Mouse (Mus musculus) lung, embryonic 16.5 days (tissue): ENCODE measurements around the gene Golga5. TPM values are rescaled to one million over a fixed set of nuclear protein-coding genes. Genes with fewer than 3 reads are reported as not detected.

Experiments
- ATAC-seq: fragments of 200-750 bp; cut with Nextera tagmentation; 2 replicates; pipeline ENCODE4 v1.8.0; 2017; ENCODE audit warnings: low read depth, mild to moderate bottlenecking, moderate library complexity
- H3K27ac ChIP-seq: fragments of 300-500 bp; sonication (generic); 2 replicates; pipeline ENCODE4 v1.5.1; 2014; ENCODE audit warnings: mild to moderate bottlenecking, control low read depth, low read length
- H3K27me3 ChIP-seq: fragments of 300-500 bp; sonication (generic); 2 replicates; pipeline ENCODE4 v1.6.1; 2014; ENCODE audit warnings: low read depth, low read length, mixed read lengths; ENCODE audit not compliant: control insufficient read depth, insufficient read depth
- H3K36me3 ChIP-seq: fragments of 300-500 bp; sonication (generic); 2 replicates; pipeline ENCODE4 v1.6.1; 2014; ENCODE audit warnings: low read length; ENCODE audit not compliant: control insufficient read depth, insufficient read depth
- H3K4me1 ChIP-seq: fragments of 300-500 bp; sonication (generic); replicated peaks from 2 replicates; pipeline ENCODE4 v1.6.1; 2014; ENCODE audit warnings: low read length, mixed read lengths; ENCODE audit not compliant: control insufficient read depth, insufficient read depth
- H3K4me2 ChIP-seq: fragments of 300-500 bp; sonication (generic); 2 replicates; pipeline ENCODE4 v1.6.1; 2014; ENCODE audit warnings: low read depth, low read length, control low read depth
- H3K4me3 ChIP-seq: fragments of 300-500 bp; sonication (generic); 2 replicates; pipeline ENCODE4 v1.5.1; 2014; ENCODE audit warnings: mild to moderate bottlenecking, low read length, control low read depth
- H3K9ac ChIP-seq: fragments of 300-500 bp; sonication (generic); 2 replicates; pipeline ENCODE4 v1.6.1; 2014; ENCODE audit warnings: low read length, control low read depth
- H3K9me3 ChIP-seq: fragments of 300-500 bp; sonication (generic); 2 replicates; pipeline ENCODE4 v1.6.1; 2016; ENCODE audit warnings: low read length; ENCODE audit not compliant: control insufficient read depth
- WGBS: fragments of 180-500 bp; shearing (Covaris S2); extraction: QIAGEN DNeasy Blood & Tissue Kit; methylation state at CpG from one replicate; pipeline ENCODE4 v1.1.7; 2014; 5-methylcytosine and 5-hydroxymethylcytosine counted together
- polyA plus RNA-seq: library from polyadenylated mRNA; unstranded; fragments of >200 nt; fragmentation: Nextera tagmentation; extraction: Ambion mirVana; gene quantifications from 2 replicates; pipeline ENCODE4 v1.2.1, GENCODE M21; 2015

The Golga5 gene
- polyA plus RNA-seq, 1 experiment from 2014 or later, result 35.5 TPM

- Histone ChIP-seq H3K4me2 (no peak overlapping the region), H3K27ac (no peak overlapping the region), H3K4me1 (no peaks in the 10 kb centered on the region), H3K9me3 (no peaks in the 10 kb centered on the region), H3K36me3 (no peaks in the 10 kb centered on the region), H3K27me3 (no peaks in the 10 kb centered on the region), H3K9ac (no peak overlapping the region), H3K4me3 (no peak overlapping the region)
- 66% methylated on average over 8 of the region's 8 CpGs for WGBS
- no peak for ATAC-seq
These were observed 71.3 kb downstream of the Golga5 start for GRCm38 (mm10) chr12:102540278-102540677.

GRCm38 (mm10) chr12:102541168-102541567 lies 72.2 kb downstream of the Golga5 start:
- ATAC-seq, result no peak
- Histone ChIP-seq H3K4me2 (no peak overlapping the region), H3K36me3 (no peaks in the 10 kb centered on the region), H3K9ac (no peak overlapping the region), H3K27me3 (no peaks in the 10 kb centered on the region), H3K4me3 (no peak overlapping the region), H3K27ac (no peak overlapping the region), H3K4me1 (no peaks in the 10 kb centered on the region), H3K9me3 (no peaks in the 10 kb centered on the region)
- 93% methylated on average over 7 of the region's 7 CpGs for WGBS

- no peaks in the 10 kb centered on the region for H3K9me3 ChIP-seq
- H3K27me3 ChIP-seq, result no peaks in the 10 kb centered on the region
- no peak overlapping the region for H3K4me2 ChIP-seq
- no peaks in the 10 kb centered on the region for H3K36me3 ChIP-seq
- WGBS, result 35% methylated on average over 6 of the region's 6 CpGs
- no peak overlapping the region for H3K9ac ChIP-seq
- ATAC-seq, result no peak
- H3K27ac ChIP-seq, result no peak overlapping the region
- no peak overlapping the region for H3K4me3 ChIP-seq
- H3K4me1 ChIP-seq, result no peaks in the 10 kb centered on the region
These were observed 76.2 kb downstream of the Golga5 start for GRCm38 (mm10) chr12:102545122-102545521.

Other genes starting within 250 kb of the Golga5 start
- gene Rin3, start 186.1 kb upstream of the Golga5 start, polyA plus RNA-seq, result 16.4 and 16.7 TPM in 2 replicates
- 139 and 142 TPM in 2 replicates for gene Lgmn, start 29.3 kb upstream of the Golga5 start, polyA plus RNA-seq
- 1.4 and 2.0 TPM in 2 replicates for gene Chga, start 85.8 kb downstream of the Golga5 start, polyA plus RNA-seq
- 10.6 and 11.8 TPM in 2 replicates for gene Itpk1, start 235.8 kb downstream of the Golga5 start, polyA plus RNA-seq